Mouse (Mus musculus): ENCODE results near the gene C130050O18Rik. TPM values are rescaled to one million over a fixed set of nuclear protein-coding genes. Genes with fewer than 3 reads are reported as not detected.

C130050O18Rik gene
- total RNA-seq (2021) (1 to 10 TPM in 1 of 2 experiments, under 1 TPM in 1; 0.68 to 1.1 TPM), polyA plus RNA-seq (2012; rRNA removed) (0.98 and 1.1 TPM in 2 replicates)
- long read RNA-seq, result 0 reads

DNA sequence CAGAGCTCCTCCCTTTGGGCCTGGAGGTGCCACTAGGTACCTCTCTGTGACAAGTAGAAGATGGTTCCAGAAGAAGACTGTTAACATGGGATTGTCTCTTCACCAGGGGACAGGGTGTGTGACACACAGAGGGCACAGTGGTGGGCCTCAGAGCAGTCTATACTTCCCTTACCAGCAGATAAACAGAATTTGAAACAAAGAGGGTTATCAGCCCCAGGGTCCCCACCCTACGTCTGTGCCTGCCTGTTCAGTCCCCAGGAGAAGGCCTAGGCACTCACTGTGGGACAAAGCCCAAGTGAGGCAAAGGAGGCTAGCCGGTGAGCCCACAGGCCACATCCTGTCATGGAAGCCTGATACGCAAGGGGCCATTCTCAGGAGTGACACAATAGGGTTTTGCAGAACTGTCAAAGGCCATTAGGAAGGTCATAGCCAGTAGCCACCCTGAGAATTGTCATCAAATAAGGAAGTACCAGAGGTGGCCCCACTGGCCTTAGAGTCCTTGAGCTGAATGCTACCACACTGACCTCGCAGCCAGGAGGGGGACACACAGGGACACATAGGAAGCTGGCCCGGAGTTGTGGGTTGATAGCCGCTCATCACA lies at the start of gene C130050O18Rik:
C130050O18Rik (plus strand) TSS at position 480 of the 601 bp plus-strand sequence.
- Histone ChIP-seq H3K27ac (peak within 1 kb of the TSS; percentile 88), H3K79me2 (replicated peaks; ENCODE audit: control insufficient read depth, insufficient read depth, low read length) (0 out of 2 replicates have a peak, but pooled peaks cover 2% of the 10 kb centered on the region), H3K4me3 (peak within 1 kb of the TSS; percentile 41), H3K27me3 (ENCODE audit: control insufficient read depth, insufficient read depth, low read length) (no peaks in the 10 kb centered on the region), H3K36me3 (ENCODE audit: control insufficient read depth, insufficient read depth, low read length) (peaks cover 3% of the 10 kb centered on the region; the same call in 1 of the 2 replicates), H3K4me1 (ENCODE audit: control insufficient read depth, insufficient read depth, low read length) (peaks cover 26% of the 10 kb centered on the region), H3K9ac (ENCODE audit: low read depth, low read length) (peak within 1 kb of the TSS; percentile 67)
- 68% methylated on average over 6 of the region's 6 CpGs for WGBS
- intact Hi-C loops (cut with DNase I), result loop anchor here (5.0 kb wide), 1 partner anchor 57 kb away; the partner anchor contains the start of gene 3110082I17Rik
- no peak for TF ChIP-seq POLR2A (IDR thresholded peaks at IDR 0.05; ENCODE audit: insufficient read depth, low read depth, low read length)
- no peak for TF ChIP-seq EP300 (IDR thresholded peaks at IDR 0.05; ENCODE audit: insufficient read depth, low read depth, low read length)
- TF ChIP-seq CTCF (IDR thresholded peaks at IDR 0.05), result no peak
- peak in 1 of 2 experiments; percentile 52 for DNase-seq

GRCm38 (mm10) chr5:139358653-139359052 lies 46.4 kb upstream of the C130050O18Rik start:
- peak; percentile 74 for TF ChIP-seq CTCF (IDR thresholded peaks at IDR 0.05)
- TF ChIP-seq POLR2A (IDR thresholded peaks at IDR 0.05; ENCODE audit: insufficient read depth, low read depth, low read length), result no peak
- DNase-seq, result no peak
- H3K4me1 ChIP-seq (ENCODE audit: control insufficient read depth, insufficient read depth, low read length), result peaks cover under 1% of the 10 kb centered on the region
- intact Hi-C loops (cut with DNase I), result no loop called here
- no peak overlapping the region for H3K9ac ChIP-seq (ENCODE audit: low read depth, low read length)
- WGBS, result 46% methylated on average over 2 of the region's 2 CpGs
- H3K36me3 ChIP-seq (ENCODE audit: control insufficient read depth, insufficient read depth, low read length), result no peaks in the 10 kb centered on the region
- no peaks in the 10 kb centered on the region for H3K27me3 ChIP-seq (ENCODE audit: control insufficient read depth, insufficient read depth, low read length)
- no peak overlapping the region for H3K4me3 ChIP-seq
- no peaks in the 10 kb centered on the region for H3K79me2 ChIP-seq (replicated peaks; ENCODE audit: control insufficient read depth, insufficient read depth, low read length)
- H3K27ac ChIP-seq, result no peak overlapping the region

DNA sequence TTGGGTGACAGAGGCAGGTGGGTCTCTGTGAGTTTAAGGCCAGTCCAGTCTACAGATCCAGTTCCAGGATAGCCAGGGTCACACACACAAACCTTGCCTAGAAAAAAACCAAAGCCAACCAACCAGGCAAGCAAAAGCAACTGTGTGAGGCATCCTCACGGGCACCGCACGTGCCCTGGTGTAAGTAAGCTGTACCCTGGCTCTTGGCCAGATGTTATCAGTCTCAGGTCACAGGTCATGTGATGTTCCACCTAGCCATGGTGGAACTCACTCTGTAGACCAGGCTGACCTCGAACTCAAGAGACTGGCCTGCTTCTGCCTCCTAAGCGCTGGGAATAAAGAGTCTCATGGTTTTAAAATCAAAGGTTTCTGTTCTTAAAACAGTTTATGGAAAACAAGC lies 45.8 kb upstream of the C130050O18Rik start:
- H3K9ac ChIP-seq (ENCODE audit: low read depth, low read length), result no peak overlapping the region
- no peaks in the 10 kb centered on the region for H3K27me3 ChIP-seq (ENCODE audit: control insufficient read depth, insufficient read depth, low read length)
- no peak for TF ChIP-seq POLR2A (IDR thresholded peaks at IDR 0.05; ENCODE audit: insufficient read depth, low read depth, low read length)
- no peak for TF ChIP-seq CTCF (IDR thresholded peaks at IDR 0.05)
- no peak for TF ChIP-seq EP300 (IDR thresholded peaks at IDR 0.05; ENCODE audit: insufficient read depth, low read depth, low read length)
- H3K4me3 ChIP-seq, result no peak overlapping the region
- intact Hi-C loops (cut with DNase I), result no loop called here
- DNase-seq, result no peak
- no peak overlapping the region for H3K27ac ChIP-seq
- H3K79me2 ChIP-seq (replicated peaks; ENCODE audit: control insufficient read depth, insufficient read depth, low read length), result no peaks in the 10 kb centered on the region
- peaks cover 4% of the 10 kb centered on the region for H3K4me1 ChIP-seq (ENCODE audit: control insufficient read depth, insufficient read depth, low read length)
- 75% methylated on average over 5 of the region's 5 CpGs for WGBS
- no peaks in the 10 kb centered on the region for H3K36me3 ChIP-seq (ENCODE audit: control insufficient read depth, insufficient read depth, low read length)

GRCm38 (mm10) chr5:139363858-139364257 lies 41.2 kb upstream of the C130050O18Rik start:
- Histone ChIP-seq H3K9ac (ENCODE audit: low read depth, low read length) (peak overlapping the region; percentile 48), H3K27ac (peak overlapping the region; percentile 94), H3K4me1 (ENCODE audit: control insufficient read depth, insufficient read depth, low read length) (peaks cover 13% of the 10 kb centered on the region), H3K79me2 (replicated peaks; ENCODE audit: control insufficient read depth, insufficient read depth, low read length) (no peaks in the 10 kb centered on the region), H3K4me3 (no peak overlapping the region), H3K27me3 (ENCODE audit: control insufficient read depth, insufficient read depth, low read length) (no peaks in the 10 kb centered on the region), H3K36me3 (ENCODE audit: control insufficient read depth, insufficient read depth, low read length) (no peaks in the 10 kb centered on the region)
- TF ChIP-seq CTCF (IDR thresholded peaks at IDR 0.05), result no peak
- no peak for TF ChIP-seq POLR2A (IDR thresholded peaks at IDR 0.05; ENCODE audit: insufficient read depth, low read depth, low read length)
- TF ChIP-seq EP300 (IDR thresholded peaks at IDR 0.05; ENCODE audit: insufficient read depth, low read depth, low read length), result no peak
- intact Hi-C loops (cut with DNase I), result loop anchor here (1.0 to 5.0 kb wide), 3 partner anchors 34 to 141 kb away; no protein-coding TSS in a partner anchor
- 31% methylated on average over 7 of the region's 7 CpGs for WGBS
- no peak for DNase-seq

DNA sequence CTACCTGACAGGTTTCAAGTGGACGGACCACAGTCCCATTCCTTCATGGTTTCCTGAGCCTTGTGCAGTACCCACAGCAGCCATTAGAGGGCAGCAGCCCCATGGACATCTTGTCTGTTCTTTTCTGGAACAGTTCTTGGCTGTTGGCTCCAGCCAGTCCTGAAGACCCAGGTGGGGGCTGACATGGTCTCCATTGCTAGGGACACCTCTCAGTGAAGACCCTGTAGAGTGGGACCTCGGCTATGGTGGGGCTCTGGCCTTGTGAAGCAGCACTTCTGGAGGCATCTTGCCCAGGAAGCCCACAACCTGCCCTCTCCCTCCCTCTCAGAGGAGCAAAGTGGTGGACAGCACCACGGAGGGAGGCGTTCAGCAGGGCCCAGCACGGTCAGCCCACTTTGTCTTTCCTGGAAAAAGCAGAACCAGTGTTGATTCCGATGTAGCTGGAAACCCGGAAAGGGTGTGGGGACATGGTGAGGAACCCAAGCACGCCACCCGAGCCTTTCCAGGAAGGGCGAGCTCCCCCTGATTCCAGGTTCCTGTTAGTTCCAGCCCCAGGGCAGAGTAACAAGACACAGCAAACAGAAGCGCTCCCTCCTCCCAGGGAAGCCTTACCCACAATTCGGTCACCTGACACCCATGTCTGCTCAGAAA lies 40.7 kb upstream of the C130050O18Rik start:
- Histone ChIP-seq H3K4me3 (peak overlapping the region; percentile 29; the same call in 1 of the 2 replicates), H3K27me3 (ENCODE audit: control insufficient read depth, insufficient read depth, low read length) (no peaks in the 10 kb centered on the region)

More for the DNA sequence above, 40.7 kb upstream of the C130050O18Rik start:
- intact Hi-C loops (cut with DNase I), result loop anchor here (1.0 to 5.0 kb wide), 3 partner anchors 34 to 141 kb away; no protein-coding TSS in a partner anchor
- Histone ChIP-seq H3K36me3 (ENCODE audit: control insufficient read depth, insufficient read depth, low read length) (no peaks in the 10 kb centered on the region), H3K79me2 (replicated peaks; ENCODE audit: control insufficient read depth, insufficient read depth, low read length) (no peaks in the 10 kb centered on the region), H3K27ac (peak overlapping the region; percentile 94), H3K9ac (ENCODE audit: low read depth, low read length) (peak overlapping the region; percentile 48), H3K4me1 (ENCODE audit: control insufficient read depth, insufficient read depth, low read length) (peaks cover 13% of the 10 kb centered on the region)
- DNase-seq, result peak; percentile 88 to 94
- TF ChIP-seq CTCF (IDR thresholded peaks at IDR 0.05), result no peak; the same call in 1 of the 2 replicates
- TF ChIP-seq POLR2A (IDR thresholded peaks at IDR 0.05; ENCODE audit: insufficient read depth, low read depth, low read length), result peak; percentile 56; the same call in 1 of the 2 replicates
- peak; percentile 98 for TF ChIP-seq EP300 (IDR thresholded peaks at IDR 0.05; ENCODE audit: insufficient read depth, low read depth, low read length)
- WGBS, result 12% methylated on average over 12 of the region's 12 CpGs

Measured in heart, adult 2 months (tissue).